Mouse (Mus musculus) macrophage (primary cell): ENCODE measurements around the gene Arhgef28. TPM values are rescaled to one million over a fixed set of nuclear protein-coding genes. Genes with fewer than 3 reads are reported as not detected.

Experiments
- H3K27ac ChIP-seq: fragments of 350-480 bp; formaldehyde crosslinking; 2 replicates; pipeline ENCODE4 v1.9.0; 2021
- H3K36me3 ChIP-seq: fragments of 350-480 bp; formaldehyde crosslinking; 2 replicates; pipeline ENCODE4 v1.9.0; 2021; ENCODE audit errors: inconsistent target
- H3K4me3 ChIP-seq: fragments of 350-480 bp; formaldehyde crosslinking; 2 replicates; pipeline ENCODE4 v1.9.0; 2021; ENCODE audit errors: inconsistent target
- H3K79me2 ChIP-seq: fragments of 350-480 bp; formaldehyde crosslinking; 2 replicates; pipeline ENCODE4 v1.9.0; 2021; ENCODE audit errors: inconsistent target
- WGBS: methylation state at CpG from one replicate; pipeline ENCODE4 v1.1.7; 2026; ENCODE audit warnings: inconsistent platforms; ENCODE audit not compliant: missing documents; 5-methylcytosine and 5-hydroxymethylcytosine counted together
- polyA plus RNA-seq: library from polyadenylated mRNA; stranded (reverse); fragments of 250-400 nt; gene quantifications from 3 replicates; pipeline ENCODE4 v1.2.4, GENCODE M21; 2018; ENCODE audit warnings: inconsistent platforms

Arhgef28 gene
- polyA plus RNA-seq, 1 experiment from 2014 or later = not detected

- 64% methylated on average over 8 of the region's 8 CpGs for WGBS
- no peaks in the 10 kb centered on the region for H3K79me2 ChIP-seq
- no peak overlapping the region for H3K27ac ChIP-seq
- no peaks in the 10 kb centered on the region for H3K36me3 ChIP-seq
- no peak overlapping the region for H3K4me3 ChIP-seq
Observed at GRCm38 (mm10) chr13:97853356-97853968, 352.8 kb downstream of the Arhgef28 start.

Other genes with a start within 250 kb of the Arhgef28 start
- gene Utp15, start 56.6 kb upstream of the Arhgef28 start, polyA plus RNA-seq = 12.3 to 19.6 TPM (median 15.1 TPM) in 3 replicates
- 17.2 to 20.5 TPM (median 18.5 TPM) in 3 replicates for gene Ankra2, start 56.6 kb upstream of the Arhgef28 start, polyA plus RNA-seq
- not detected in 3 replicates for gene Gm21976, start 73.4 kb upstream of the Arhgef28 start, polyA plus RNA-seq
- 403 to 596 TPM (median 502 TPM) in 3 replicates for gene Btf3, start 110.6 kb upstream of the Arhgef28 start, polyA plus RNA-seq
- gene Foxd1, start 147.8 kb upstream of the Arhgef28 start, polyA plus RNA-seq = not detected in 3 replicates